Mouse (Mus musculus) spleen, postnatal 10 days (tissue): ENCODE measurements around the gene Prex1.
A peak's percentile ranks its signal among the peaks of the same experiment; 100 is the strongest.

Experiments used
- DNase-seq, 2 experiments: peaks; one replicate each; pipeline ENCODE4 v3.0.0; 2021 to 2022; ENCODE audit warnings: low spot score in 2 of 2

The Prex1 gene

DNA sequence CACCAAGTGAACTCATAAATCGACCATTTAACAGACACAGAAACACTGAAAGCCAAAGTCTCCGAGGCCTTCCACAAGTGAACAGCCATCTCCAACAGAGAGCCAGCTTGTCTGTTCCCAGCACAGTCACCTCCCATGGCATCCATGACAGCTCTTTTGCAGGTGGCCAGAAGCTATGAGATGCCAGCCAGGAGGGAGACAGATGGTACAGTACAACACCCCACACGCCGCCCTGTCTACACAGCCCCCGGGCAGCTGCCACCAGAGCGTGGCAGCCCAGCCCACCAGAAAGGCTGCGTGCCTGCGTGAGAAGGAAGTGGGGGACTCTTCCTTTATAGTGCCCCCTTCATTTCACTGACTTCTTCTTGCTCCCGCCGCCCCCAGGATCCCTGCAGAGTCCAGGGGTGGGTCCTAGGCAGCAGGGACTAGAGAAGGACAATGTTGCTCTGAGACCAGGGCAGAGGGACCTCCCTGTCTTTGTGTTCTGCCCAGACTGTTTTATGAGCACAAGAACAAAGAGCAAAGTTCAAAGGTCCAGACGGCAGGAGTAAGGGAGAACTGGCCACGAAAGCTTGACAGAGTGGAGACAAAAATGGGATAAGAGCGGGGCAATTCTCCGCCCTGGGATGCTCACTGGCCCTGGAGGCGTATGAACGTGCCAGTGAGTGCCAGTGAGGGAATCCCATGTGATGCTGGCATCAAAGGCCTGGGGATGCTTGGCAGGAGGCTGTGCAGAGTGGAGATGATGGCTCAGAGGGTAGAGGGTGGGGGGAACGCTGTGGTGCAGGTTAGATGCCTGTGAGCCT is 76.6 kb downstream of the Prex1 start:
- no peak for DNase-seq

DNA sequence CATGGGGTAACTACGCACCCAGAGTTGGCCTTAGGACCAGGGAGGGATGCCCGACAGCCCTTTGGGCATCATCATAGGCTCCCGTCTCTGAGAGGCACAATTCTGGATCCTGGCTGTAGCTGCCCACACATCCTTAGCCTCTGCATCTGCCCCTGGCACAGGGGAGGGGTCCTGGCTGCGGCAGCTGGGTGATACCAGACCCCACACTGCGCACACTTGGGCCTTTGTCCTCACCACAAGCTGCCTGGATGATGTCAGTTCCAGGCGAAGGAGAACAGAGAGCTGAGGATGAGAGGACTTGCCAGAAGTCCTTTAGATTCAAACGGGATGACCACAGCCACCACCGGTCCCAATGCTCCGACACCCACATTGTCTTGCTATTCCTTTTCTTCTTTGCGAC is 78.1 kb downstream of the Prex1 start:
- no peak for DNase-seq

DNA sequence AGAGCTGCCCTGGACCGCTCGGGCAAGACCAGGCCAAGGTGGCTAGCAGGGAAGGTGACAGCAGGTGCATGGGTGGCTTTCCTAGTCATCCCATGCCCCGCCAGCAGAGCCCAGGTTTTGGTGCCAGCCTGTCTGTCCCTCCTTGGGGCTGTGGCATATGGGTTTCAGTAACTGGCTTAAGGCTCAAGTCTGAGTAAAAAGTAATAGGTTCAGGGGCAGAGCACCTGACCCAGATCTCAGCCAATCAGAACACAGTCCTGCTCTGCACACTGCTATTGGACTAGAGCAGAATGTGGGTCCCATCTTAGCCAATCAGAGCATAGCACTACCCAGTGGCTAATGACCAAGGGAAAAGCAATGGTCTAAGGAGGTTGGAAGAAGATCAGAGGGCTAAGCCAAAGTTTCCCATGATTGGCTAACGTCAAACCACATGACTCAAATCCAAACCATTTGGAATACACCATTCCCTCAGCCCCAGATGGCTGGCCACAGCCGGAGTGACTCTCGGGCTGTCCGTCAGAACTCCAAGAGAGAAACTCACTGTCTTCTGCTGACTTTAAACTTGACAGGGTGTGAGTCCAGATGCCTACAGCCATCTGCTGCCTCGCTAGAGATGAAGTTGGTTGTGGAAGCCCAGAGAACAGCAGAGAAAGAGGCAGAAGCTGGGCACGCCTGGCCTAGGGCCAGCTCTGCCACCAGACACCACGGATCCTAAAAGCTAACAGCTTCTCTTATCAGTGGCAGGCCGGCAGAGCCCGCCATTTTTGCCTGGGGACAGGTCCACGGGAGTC is 80.9 kb downstream of the Prex1 start:
- no peak for DNase-seq

DNA sequence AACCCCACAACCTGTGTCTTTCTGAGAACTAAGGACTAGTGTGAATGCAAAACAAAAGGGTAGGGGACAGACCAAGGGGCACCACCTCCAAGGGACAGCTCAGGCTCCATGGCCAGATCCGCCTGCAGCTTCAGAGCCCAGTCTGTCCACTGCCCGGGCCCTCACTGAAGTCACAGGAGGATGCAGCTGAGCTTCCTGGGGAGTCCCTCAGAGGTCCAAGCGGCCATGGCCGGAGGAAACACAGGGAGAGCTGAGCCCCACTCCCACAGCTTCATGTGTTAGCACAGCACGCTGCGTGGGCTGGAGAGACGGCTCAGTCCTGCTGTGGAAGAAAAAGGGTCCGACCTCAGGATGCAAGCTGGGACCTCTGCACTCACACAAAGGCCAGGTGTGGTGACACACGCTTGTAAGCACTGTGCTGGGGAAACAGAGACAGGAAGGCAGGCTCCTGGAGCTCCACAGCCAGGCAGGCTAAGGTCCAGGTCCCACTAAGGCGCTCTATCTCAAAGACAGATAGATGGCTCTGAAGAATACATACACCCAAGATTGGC is 81.9 kb downstream of the Prex1 start:
- DNase-seq: no peak

DNA sequence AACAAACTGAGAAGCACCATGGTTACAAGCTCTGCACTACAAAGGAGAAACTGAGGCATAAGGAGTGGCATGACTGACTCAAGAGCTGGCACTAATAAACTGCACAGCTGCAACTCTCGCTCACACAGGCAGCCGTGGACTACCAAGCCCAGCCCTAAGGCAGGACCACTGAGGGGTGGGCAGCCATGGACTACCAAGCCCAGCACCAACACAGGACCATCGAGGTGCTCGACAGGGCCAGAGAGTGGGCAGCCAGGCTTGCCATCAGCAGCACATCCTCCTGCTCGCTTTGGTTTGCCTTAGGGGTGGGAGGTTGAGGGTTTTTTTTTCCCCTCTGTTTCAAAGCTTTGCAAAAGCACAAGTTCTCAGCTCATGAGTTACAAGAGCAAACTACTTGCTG is 82.4 kb downstream of the Prex1 start:
- no peak for DNase-seq

DNA sequence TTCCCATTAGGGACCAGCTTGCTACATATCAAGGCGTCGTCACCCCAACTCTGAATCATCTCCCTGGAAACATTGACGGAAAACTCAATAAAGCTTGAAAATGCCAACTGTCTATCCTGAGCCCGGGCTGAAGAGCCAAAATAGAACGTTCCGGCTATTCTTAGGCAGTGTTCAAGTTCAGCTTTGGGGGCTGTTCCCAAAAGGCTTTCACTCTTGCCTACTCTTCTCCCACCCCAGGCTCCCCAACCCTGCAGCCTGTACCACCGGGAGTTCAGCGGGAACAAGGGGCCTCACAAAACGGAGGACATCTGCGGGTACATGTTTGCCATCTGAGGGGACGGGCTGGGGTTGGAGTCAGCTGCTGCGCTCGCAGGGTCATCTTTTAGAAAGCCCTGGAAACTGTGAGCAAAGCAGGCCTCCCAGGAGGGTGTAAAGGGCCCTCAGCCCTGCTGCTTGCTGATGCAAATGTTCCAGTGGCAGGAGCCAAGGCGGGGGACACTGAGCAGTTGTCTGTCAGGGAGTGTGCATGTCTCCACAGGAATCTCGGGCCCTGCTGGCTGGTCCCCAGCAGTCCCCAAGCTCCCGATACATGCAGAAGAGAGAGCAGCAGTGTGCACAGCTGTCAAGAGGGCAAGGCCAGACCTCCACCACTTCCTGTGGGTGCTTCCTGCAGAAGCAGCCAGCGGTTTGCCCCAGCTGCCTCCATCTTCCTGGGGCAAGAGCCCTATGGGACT is 83.5 kb downstream of the Prex1 start:
- peak in 1 of 2 experiments; percentile 68 for DNase-seq

DNA sequence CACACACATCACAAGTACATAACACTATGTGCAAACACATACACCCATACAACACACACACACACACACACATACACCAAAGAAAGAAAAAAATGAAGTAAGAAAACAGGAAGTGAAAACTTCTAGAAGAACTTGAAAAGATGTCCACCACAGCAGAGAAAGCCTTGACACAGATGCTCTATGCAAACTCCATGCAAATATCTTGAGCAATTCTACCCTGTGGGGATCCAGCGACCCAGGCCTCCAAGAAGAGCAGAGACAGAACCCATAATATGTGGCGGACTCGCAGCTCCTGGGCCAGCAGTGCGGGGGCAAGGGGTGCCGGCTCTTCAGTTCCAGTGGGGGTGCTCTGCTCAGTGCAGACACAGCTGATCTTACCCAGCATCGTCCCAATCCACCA is 86.1 kb downstream of the Prex1 start:
- DNase-seq: peak in 1 of 2 experiments; percentile 49

DNA sequence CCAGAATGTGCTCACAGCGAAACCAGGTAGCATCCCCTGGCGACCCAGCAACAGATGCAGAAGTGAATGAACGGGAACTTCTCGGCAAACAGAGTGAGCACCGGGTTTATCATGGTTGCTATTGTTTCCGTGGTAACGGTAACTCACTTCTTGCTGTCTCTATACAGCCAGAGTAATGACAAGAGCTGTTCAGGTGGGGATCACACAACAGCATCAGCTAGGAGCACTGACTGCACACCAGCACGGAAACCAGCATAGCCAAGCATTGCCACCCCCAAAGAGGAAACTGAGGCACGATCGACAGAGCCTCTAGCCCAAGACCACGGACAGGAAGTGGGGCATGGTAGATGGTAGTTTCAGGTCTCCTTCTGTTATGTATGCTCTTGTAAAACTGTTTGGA is 88.4 kb downstream of the Prex1 start:
- no peak for DNase-seq

DNA sequence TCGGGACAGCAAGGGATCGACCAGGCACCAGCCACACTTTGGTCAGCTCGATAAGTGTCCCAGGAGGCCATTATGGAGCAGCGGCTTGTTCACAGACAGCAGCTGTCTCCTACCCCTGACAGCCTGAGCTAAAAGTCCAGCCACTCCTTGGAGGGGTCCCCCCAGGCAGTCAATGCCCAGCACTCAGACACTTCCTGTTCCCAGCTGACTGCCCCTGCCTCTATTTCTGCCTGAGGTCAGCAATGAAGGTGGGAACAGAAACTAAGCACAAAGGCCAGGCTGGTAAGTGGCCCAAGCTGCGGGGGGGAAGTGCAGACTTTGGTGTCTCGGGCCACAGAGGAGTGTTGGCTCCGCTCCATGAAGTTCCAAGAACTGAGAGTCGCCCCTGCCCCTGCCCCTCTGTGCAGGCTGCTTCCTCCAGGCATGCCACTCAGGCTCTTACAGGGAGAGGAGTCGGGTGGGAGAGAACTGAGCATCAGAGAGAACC is 90.5 kb downstream of the Prex1 start:
- DNase-seq: no peak

DNA sequence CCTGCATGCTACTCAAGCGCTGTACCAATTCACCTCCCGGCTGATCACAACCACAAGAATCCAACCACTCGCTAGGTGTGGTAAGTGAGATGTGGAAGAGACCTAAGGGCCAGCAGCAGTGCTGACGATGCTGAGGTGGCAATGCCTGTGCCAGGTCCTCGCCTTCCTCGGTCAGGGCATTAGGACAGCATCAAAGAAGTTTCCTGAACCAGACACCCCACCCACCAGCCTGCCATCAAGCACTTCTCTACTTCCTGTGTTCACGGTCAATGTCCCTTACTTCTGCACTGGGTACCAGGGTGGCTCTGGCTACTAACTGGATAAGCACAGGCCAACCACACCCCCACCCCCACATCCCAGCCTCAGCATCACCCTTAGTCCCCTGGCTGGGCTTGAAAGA is 91.0 kb downstream of the Prex1 start:
- no peak for DNase-seq

DNA sequence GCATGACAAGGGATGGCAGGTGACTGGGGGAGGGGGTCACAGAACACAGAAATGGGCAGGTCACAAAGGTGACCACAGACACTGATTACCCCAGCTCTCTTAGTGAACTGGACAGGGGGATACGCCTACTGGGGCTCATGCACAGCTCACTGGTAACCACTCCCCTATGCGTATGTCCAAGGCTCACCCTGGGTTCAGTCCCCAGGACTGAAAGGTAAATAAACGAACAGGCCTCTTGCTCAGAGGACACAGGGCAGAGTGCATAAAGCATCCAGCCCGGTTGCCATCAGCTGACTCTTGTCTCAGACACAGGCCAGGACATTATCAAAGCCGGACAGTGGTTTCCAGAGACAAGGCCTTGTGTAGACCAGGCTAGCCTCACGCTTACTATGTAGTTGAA is 91.6 kb downstream of the Prex1 start:
- no peak for DNase-seq

DNA sequence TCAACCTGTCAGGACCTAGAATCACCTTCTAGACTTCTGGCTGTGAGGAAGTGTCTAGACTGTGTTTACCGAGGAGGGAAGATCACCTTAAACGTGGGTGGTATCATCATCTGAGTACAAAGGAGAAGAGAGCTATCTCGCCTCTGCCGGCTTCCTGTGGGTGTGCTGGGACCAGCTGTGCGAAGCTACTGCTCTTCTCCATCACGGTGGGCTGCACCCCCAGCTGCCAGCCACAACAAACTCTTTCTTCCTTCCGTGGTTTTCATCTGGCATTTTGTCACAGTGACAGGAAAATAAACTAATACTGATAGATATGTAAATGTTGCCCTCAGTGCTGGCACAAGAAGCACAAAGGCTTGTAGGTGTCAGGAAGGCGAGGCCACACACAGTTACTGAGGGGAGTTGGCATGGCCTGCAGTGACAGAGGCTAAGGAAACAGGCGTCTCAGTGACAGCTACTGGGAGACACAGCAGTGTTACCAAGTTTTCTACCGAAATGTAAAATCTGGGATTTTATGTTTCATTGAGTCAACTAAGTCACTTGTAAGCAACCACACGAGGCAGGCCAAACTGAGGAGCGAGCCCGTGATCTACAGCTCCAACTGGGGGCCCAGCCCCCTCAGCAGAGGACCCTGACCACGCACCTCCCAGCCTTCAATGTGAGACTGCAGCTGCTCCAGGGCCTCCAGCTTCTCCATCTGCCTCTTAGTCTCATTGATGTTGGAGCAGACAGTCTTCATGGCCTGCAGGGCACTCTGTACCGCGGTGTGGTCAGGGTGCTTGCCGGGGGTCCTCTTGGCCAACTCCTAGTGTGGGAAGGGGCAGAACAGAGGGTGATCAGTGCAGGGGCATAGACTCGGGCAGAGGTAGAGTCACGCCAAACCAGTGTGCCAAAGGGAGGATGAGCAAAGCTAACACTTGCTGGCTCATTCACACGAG is 92.8 kb downstream of the Prex1 start:
- peak in 1 of 2 experiments; percentile 72 for DNase-seq

DNA sequence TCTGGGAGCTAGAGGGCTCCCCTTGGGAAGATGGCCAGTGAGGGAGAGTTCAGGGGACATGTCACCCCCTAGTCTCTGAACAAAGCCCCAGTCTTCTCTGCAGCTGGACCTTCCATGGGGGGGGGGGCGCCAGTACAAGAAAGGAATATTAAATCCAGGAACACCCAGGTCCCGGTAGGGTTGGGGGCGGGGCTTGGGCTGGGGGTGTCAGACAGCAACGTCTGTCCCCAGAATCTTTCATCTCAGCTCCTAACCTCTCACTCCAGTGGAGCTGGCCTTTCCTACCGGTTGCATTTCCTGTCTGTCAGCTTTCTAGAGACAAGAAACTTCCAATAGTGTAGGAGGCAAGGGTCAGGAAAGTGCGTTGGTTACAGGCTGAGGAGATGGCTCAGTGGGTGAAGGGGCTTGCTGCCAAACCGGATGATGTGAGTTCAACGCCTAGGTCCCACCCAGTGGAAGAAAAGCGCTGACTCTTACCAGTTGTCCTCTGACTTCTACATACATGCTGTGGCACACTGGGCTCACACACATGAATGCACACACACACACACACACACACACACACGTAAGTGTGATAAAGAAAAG is 93.6 kb downstream of the Prex1 start:
- no peak for DNase-seq

DNA sequence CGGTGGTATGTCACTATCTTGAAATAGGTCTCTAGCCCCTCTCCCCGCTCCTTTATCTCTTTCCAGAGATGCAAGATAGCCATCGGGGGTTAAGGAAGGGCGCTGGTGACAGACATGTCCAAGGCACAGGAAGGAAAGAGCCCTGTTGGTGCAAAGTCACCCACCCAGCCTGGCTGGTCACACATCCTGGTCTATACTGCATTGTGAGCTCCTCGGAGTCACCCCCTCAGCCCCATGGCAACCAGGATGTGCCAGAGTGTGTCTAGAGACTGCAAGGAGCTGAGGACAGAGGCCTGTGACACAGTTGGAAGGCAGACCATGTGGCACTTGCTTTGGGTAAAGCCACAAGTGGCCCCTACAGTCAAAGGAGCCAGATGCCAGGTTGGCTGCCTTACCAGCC is 94.4 kb downstream of the Prex1 start:
- DNase-seq: no peak

DNA sequence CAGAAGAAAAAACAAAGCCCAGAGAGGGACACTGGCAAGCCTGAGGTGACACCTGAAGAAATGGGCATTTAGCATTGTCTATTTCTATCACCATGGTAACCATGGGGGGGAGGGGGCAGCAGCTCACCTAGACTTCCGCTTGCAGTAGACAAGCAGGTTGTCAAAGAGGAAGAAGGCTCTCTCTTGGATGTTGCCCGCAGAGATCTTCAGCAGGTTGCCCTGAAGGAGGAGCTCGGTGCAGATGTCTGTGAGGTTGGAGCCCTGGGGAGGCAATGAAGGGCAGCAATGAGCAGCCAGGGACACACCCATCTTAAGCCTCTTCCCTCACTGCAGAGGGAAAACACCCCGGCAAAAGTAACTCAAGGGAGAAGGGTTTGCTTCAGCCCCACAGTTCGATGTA is 95.9 kb downstream of the Prex1 start:
- DNase-seq: peak in 1 of 2 experiments; percentile 58

DNA sequence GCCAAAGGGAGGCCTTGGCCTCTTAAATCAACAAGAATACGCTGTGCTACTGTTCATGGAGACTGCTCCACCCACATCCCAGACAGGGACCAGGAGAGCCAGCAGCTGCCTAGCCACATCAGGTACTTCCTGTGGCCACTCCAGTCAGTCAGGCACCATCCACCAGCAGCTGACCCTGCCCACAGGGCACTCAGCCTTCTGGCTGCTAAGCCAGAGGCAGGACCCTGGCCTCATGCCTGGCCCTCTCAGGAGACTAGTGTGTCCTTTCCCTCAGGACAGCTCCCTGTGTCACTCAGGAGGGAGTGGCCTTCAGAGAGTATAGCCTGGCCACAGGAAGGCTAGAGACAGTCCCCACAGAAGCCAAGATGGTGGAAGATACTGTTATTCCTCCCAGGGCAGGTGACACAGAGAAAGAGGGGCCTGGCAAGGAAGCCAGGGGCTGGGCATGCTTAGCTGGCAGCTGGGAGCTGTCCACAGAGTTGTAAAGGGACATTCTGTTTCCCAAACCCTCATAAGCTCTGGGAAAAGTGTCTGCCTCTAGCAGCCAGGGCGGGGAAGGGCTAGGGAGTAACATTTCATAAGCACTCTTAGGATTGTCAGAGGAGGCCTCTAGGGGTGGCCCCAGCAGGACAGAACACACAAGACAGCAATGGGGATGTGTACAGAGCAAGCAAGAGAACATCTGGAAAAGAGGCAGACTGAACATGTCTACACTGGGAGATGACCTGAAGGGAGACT is 98.1 kb downstream of the Prex1 start:
- no peak for DNase-seq

DNA sequence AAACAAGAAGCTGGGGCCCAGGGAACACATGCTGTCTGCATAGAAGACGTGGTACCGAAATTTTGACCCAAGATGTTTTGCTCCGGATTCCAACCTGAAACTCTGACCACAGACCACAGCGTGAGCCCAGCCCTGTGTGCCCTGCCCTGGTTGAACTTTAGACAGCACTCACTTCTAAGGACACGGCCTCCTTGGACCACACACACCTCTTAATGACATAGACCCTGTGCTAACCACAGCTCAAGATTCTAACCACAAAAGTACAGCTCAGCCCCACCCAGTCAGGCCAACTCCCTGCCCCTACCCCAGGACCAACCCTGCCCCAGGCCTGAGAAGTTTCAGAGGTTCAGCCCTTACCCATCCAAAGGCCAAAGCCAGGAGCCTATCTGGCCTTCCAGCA is 103.4 kb downstream of the Prex1 start:
- no peak for DNase-seq

DNA sequence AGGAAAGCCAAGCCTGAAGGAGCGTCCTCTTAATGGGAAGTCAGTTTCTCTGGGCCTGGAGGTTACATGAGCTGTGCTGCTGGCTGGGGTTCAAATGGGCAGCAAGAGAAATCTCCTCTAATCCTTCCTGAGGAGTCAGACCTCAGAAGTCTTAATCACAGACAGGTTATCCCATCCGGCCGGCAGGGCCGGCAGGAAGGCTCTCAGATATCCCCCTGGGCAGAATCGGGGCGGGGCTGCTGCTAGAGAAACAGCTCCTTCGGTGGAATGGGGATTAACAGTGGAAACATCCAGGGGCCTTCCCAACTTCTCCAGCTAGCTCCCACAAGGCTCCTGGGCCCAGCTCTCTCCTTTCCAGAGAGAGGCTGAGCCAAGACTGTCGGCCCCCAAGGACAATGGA is 105.1 kb downstream of the Prex1 start:
- no peak for DNase-seq

DNA sequence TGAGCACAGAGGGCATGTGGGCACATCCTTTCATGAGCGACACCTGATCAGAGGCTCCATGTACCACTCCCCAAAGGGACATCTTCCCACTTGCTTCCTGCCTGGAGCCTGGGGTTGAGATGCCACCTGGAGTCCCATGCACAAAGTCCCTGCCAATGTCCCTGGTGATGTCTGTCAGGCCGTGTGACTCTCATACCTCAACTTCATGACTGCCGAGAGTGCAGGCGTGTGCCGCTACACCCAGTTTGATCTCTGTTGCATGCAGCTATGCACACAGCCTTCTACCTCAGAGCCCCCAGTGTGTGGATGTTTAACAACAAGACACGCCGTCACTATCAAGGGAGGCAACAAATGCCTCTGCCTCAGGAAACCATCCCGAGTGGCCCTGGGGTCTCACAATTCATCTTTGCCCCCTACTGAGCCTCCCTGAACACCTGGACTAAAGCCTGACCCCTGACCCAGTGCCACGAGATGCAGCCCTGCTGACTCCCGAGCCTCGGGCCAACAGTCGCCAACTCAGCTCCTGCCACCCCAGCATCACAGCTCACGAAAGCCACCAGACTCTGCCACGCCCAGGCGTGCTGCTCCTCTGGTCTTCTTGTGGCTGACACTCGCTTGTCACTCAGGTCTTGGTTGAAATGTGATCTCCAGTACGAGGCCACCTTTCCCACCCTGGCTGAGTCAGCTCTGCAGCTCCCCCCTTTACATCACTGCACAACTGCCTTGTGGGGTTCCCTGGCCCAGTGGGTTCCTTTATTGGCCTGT is 107.0 kb downstream of the Prex1 start:
- no peak for DNase-seq
